Mouse (Mus musculus) forebrain, embryonic 11.5 days (tissue): ENCODE data around the gene Dip2a. TPM values are rescaled to one million over a fixed set of nuclear protein-coding genes. Genes with fewer than 3 reads are reported as not detected.
A peak's percentile ranks its signal among the peaks of the same experiment; 100 is the strongest.

Source experiments
- ATAC-seq: fragments of 200-750 bp; cut with Nextera tagmentation; replicated peaks from 2 replicates; pipeline ENCODE4 v1.8.0; 2017; ENCODE audit warnings: moderate TSS enrichment; ENCODE audit not compliant: low FRiP score
- DNase-seq: peaks from one replicate; pipeline ENCODE4 v3.0.0-alpha.2; 2017; ENCODE audit warnings: low spot score
- H3K27ac ChIP-seq: fragments of 300-500 bp; sonication (generic); 2 replicates; pipeline ENCODE4 v1.5.1; 2014; ENCODE audit warnings: low read depth, low read length
- H3K27me3 ChIP-seq: fragments of 300-500 bp; sonication (generic); 2 replicates; pipeline ENCODE4 v1.6.1; 2014; ENCODE audit warnings: mild to moderate bottlenecking, low read length, mixed read lengths; ENCODE audit not compliant: control insufficient read depth, insufficient read depth
- H3K36me3 ChIP-seq: fragments of 300-500 bp; sonication (generic); 2 replicates; pipeline ENCODE4 v1.6.1; 2014; ENCODE audit warnings: mild to moderate bottlenecking, low read length, moderate library complexity, mixed read lengths; ENCODE audit not compliant: control insufficient read depth, insufficient read depth
- H3K4me1 ChIP-seq: fragments of 300-500 bp; sonication (generic); replicated peaks from 2 replicates; pipeline ENCODE4 v1.6.1; 2014; ENCODE audit warnings: low read length, mixed read lengths; ENCODE audit not compliant: control insufficient read depth, insufficient read depth
- H3K4me2 ChIP-seq: fragments of 300-500 bp; sonication (generic); 2 replicates; pipeline ENCODE4 v1.6.1; 2014; ENCODE audit warnings: low read depth, mild to moderate bottlenecking, low read length, moderate library complexity, mixed read lengths; ENCODE audit not compliant: severe bottlenecking
- H3K4me3 ChIP-seq: fragments of 300-500 bp; sonication (generic); 2 replicates; pipeline ENCODE4 v1.5.1; 2014; ENCODE audit warnings: low read depth, low read length
- H3K9ac ChIP-seq: fragments of 300-500 bp; sonication (generic); 2 replicates; pipeline ENCODE4 v1.6.1; 2014; ENCODE audit warnings: low read length
- H3K9me3 ChIP-seq: fragments of 300-500 bp; sonication (generic); 2 replicates; pipeline ENCODE4 v1.6.1; 2016; ENCODE audit warnings: low read length, mixed read lengths; ENCODE audit not compliant: control insufficient read depth
- WGBS: fragments of 180-500 bp; shearing (Covaris S2); extraction: QIAGEN DNeasy Blood & Tissue Kit; methylation state at CpG from one replicate; pipeline ENCODE4 v1.1.7; 2014; 5-methylcytosine and 5-hydroxymethylcytosine counted together
- polyA plus RNA-seq: library from polyadenylated mRNA; unstranded; fragments of >200 nt; fragmentation: Nextera tagmentation; extraction: Ambion mirVana; gene quantifications from 2 replicates; pipeline ENCODE4 v1.2.1, GENCODE M21; 2014

Dip2a gene
- 4.7 TPM in 2 replicates for polyA plus RNA-seq

- WGBS, result under 1% methylated on average over 88 of the region's 94 CpGs
- Histone ChIP-seq H3K27ac (peak within 1 kb of the TSS; percentile 53; the same call in 1 of the 2 replicates), H3K4me3 (peak within 1 kb of the TSS; percentile 79), H3K4me2 (peak within 1 kb of the TSS; percentile 79), H3K4me1 (no peaks in the 10 kb centered on the region; the same call in 1 of the 2 replicates), H3K9me3 (no peaks in the 10 kb centered on the region; the same call in 1 of the 2 replicates), H3K9ac (peak within 1 kb of the TSS; percentile 82), H3K27me3 (no peaks in the 10 kb centered on the region; the same call in 1 of the 2 replicates), H3K36me3 (no peaks in the 10 kb centered on the region)
- ATAC-seq (peak; percentile 94), DNase-seq (peak; percentile 96)
Observed at GRCm38 (mm10) chr10:76344711-76345539, at the start of gene Dip2a. TSS of gene Dip2a (minus strand) at chr10:76345291.

- ATAC-seq (no peak), DNase-seq (no peak)
- H3K4me1 ChIP-seq, result no peaks in the 10 kb centered on the region
- H3K9ac ChIP-seq, result no peak overlapping the region
- H3K36me3 ChIP-seq, result peaks cover 13% of the 10 kb centered on the region; the same call in 1 of the 2 replicates
- H3K4me3 ChIP-seq, result no peak overlapping the region
- no peak overlapping the region for H3K4me2 ChIP-seq
- WGBS, result 95% methylated on average over 12 of the region's 12 CpGs
- H3K27me3 ChIP-seq, result no peaks in the 10 kb centered on the region
- no peaks in the 10 kb centered on the region for H3K9me3 ChIP-seq
- no peak overlapping the region for H3K27ac ChIP-seq
Observed at GRCm38 (mm10) chr10:76392596-76392995, 47.5 kb upstream of the Dip2a start.

GRCm38 (mm10) chr10:76391786-76392185 is 46.7 kb upstream of the Dip2a start:
- ATAC-seq, result no peak
- WGBS, result 84% methylated on average over 9 of the region's 9 CpGs
- no peak overlapping the region for H3K4me3 ChIP-seq
- no peak overlapping the region for H3K27ac ChIP-seq
- no peaks in the 10 kb centered on the region for H3K27me3 ChIP-seq
- H3K9ac ChIP-seq, result no peak overlapping the region
- peaks cover 13% of the 10 kb centered on the region; the same call in 1 of the 2 replicates for H3K36me3 ChIP-seq
- no peak overlapping the region for H3K4me2 ChIP-seq
- H3K4me1 ChIP-seq, result no peaks in the 10 kb centered on the region
- no peaks in the 10 kb centered on the region for H3K9me3 ChIP-seq
- peak; percentile 60 for DNase-seq

GRCm38 (mm10) chr10:76391166-76391565 is 46.1 kb upstream of the Dip2a start:
- DNase-seq (no peak), ATAC-seq (no peak)
- Histone ChIP-seq H3K27me3 (no peaks in the 10 kb centered on the region), H3K9ac (no peak overlapping the region), H3K27ac (no peak overlapping the region), H3K9me3 (no peaks in the 10 kb centered on the region), H3K36me3 (peaks cover 13% of the 10 kb centered on the region; the same call in 1 of the 2 replicates), H3K4me3 (no peak overlapping the region), H3K4me2 (no peak overlapping the region), H3K4me1 (no peaks in the 10 kb centered on the region)
- WGBS, result 96% methylated on average over 9 of the region's 9 CpGs

- ATAC-seq, result no peak
- WGBS, result 96% methylated on average over 18 of the region's 18 CpGs
Observed at GRCm38 (mm10) chr10:76374981-76375380, 29.9 kb upstream of the Dip2a start.

GRCm38 (mm10) chr10:76371736-76372135 is 26.6 kb upstream of the Dip2a start:
- Histone ChIP-seq H3K9ac (no peak overlapping the region), H3K36me3 (no peaks in the 10 kb centered on the region; the same call in 1 of the 2 replicates), H3K4me3 (no peak overlapping the region), H3K27me3 (no peaks in the 10 kb centered on the region), H3K4me1 (no peaks in the 10 kb centered on the region), H3K27ac (no peak overlapping the region), H3K9me3 (no peaks in the 10 kb centered on the region), H3K4me2 (no peak overlapping the region)
- WGBS, result 78% methylated on average over 3 of the region's 3 CpGs
- no peak for DNase-seq
- no peak for ATAC-seq

More at GRCm38 (mm10) chr10:76374981-76375380, 29.9 kb upstream of the Dip2a start:
- H3K27me3 ChIP-seq, result no peaks in the 10 kb centered on the region
- H3K4me3 ChIP-seq, result no peak overlapping the region
- no peak for DNase-seq
- H3K9ac ChIP-seq, result no peak overlapping the region
- H3K9me3 ChIP-seq, result no peaks in the 10 kb centered on the region
- H3K36me3 ChIP-seq, result peaks cover 6% of the 10 kb centered on the region
- no peak overlapping the region for H3K4me2 ChIP-seq
- H3K27ac ChIP-seq, result no peak overlapping the region
- H3K4me1 ChIP-seq, result no peaks in the 10 kb centered on the region

- 95% methylated on average over 13 of the region's 13 CpGs for WGBS
- DNase-seq (no peak), ATAC-seq (no peak)
- Histone ChIP-seq H3K4me3 (no peak overlapping the region), H3K27me3 (no peaks in the 10 kb centered on the region), H3K36me3 (no peaks in the 10 kb centered on the region; the same call in 1 of the 2 replicates), H3K27ac (no peak overlapping the region), H3K9ac (no peak overlapping the region), H3K4me1 (no peaks in the 10 kb centered on the region), H3K4me2 (no peak overlapping the region), H3K9me3 (no peaks in the 10 kb centered on the region)
Observed at GRCm38 (mm10) chr10:76368766-76369165, 23.7 kb upstream of the Dip2a start.

GRCm38 (mm10) chr10:76363233-76363632 is 18.1 kb upstream of the Dip2a start:
- H3K9ac ChIP-seq, result no peak overlapping the region
- no peak for ATAC-seq
- 75% methylated on average over 3 of the region's 3 CpGs for WGBS
- no peak for DNase-seq
- H3K36me3 ChIP-seq, result no peaks in the 10 kb centered on the region; the same call in 1 of the 2 replicates
- no peak overlapping the region for H3K27ac ChIP-seq
- H3K9me3 ChIP-seq, result no peaks in the 10 kb centered on the region
- no peaks in the 10 kb centered on the region for H3K27me3 ChIP-seq
- H3K4me1 ChIP-seq, result no peaks in the 10 kb centered on the region
- H3K4me3 ChIP-seq, result no peak overlapping the region
- H3K4me2 ChIP-seq, result no peak overlapping the region
